Mouse (Mus musculus) midbrain, embryonic 10.5 days (tissue): ENCODE results near the gene Olfr1143. TPM values are rescaled to one million over a fixed set of nuclear protein-coding genes. Genes with fewer than 3 reads are reported as not detected.

Experiments
- DNase-seq: peaks from one replicate; pipeline ENCODE4 v3.0.0-alpha.2; 2017; ENCODE audit warnings: low spot score
- H3K27ac ChIP-seq: fragments of 300-500 bp; sonication (generic); replicated peaks from 2 replicates; pipeline ENCODE4 v1.5.1; 2016; ENCODE audit warnings: mild to moderate bottlenecking
- H3K27me3 ChIP-seq: fragments of 300-500 bp; sonication (generic); 2 replicates; pipeline ENCODE4 v1.6.1; 2016; ENCODE audit warnings: low read depth, mild to moderate bottlenecking; ENCODE audit not compliant: poor library complexity, severe bottlenecking
- H3K36me3 ChIP-seq: fragments of 300-500 bp; sonication (generic); 2 replicates; pipeline ENCODE4 v1.6.1; 2016; ENCODE audit warnings: mild to moderate bottlenecking, moderate library complexity
- H3K4me1 ChIP-seq: fragments of 300-500 bp; sonication (generic); 2 replicates; pipeline ENCODE4 v1.6.1; 2016
- H3K4me3 ChIP-seq: fragments of 300-500 bp; sonication (generic); 2 replicates; pipeline ENCODE4 v1.5.1; 2016; ENCODE audit warnings: mild to moderate bottlenecking, moderate library complexity
- H3K9me3 ChIP-seq: fragments of 300-500 bp; sonication (generic); replicated peaks from 2 replicates; pipeline ENCODE4 v1.6.1; 2016; ENCODE audit warnings: mild to moderate bottlenecking
- WGBS: fragments of 180-500 bp; shearing (Covaris S2); methylation state at CpG from one replicate; pipeline ENCODE4 v1.1.7; 2016; 5-methylcytosine and 5-hydroxymethylcytosine counted together
- polyA plus RNA-seq: library from polyadenylated mRNA; unstranded; fragments of >200 nt; fragmentation: Nextera tagmentation; extraction: Ambion mirVana; gene quantifications from 2 replicates; pipeline ENCODE4 v1.2.1, GENCODE M21; 2016

Gene Olfr1143
- not detected in 2 replicates for polyA plus RNA-seq

- Histone ChIP-seq H3K4me1 (no peaks in the 10 kb centered on the region), H3K9me3 (no peaks in the 10 kb centered on the region), H3K27me3 (no peaks in the 10 kb centered on the region), H3K36me3 (no peaks in the 10 kb centered on the region), H3K27ac (no peak within 1 kb of the TSS), H3K4me3 (no peak within 1 kb of the TSS)
- no peak for DNase-seq
Measured at GRCm38 (mm10) chr2:87800292-87800691, at the start of gene Olfr1143. Gene Olfr1143 (plus strand): TSS chr2:87800592.

- Histone ChIP-seq H3K27me3 (no peaks in the 10 kb centered on the region), H3K4me3 (no peak within 1 kb of the TSS), H3K4me1 (no peaks in the 10 kb centered on the region), H3K36me3 (no peaks in the 10 kb centered on the region), H3K27ac (no peak within 1 kb of the TSS), H3K9me3 (no peaks in the 10 kb centered on the region)
- DNase-seq = no peak
- 98% methylated on average over 1 of the region's 1 CpGs for WGBS
Measured at GRCm38 (mm10) chr2:87753891-87754290, 46.5 kb upstream of the Olfr1143 start, which contains the start of gene Olfr1141. Gene Olfr1141 (minus strand): TSS chr2:87753991.

- Histone ChIP-seq H3K27ac (no peak overlapping the region), H3K4me1 (no peaks in the 10 kb centered on the region), H3K27me3 (no peaks in the 10 kb centered on the region), H3K4me3 (no peak overlapping the region), H3K36me3 (no peaks in the 10 kb centered on the region), H3K9me3 (no peaks in the 10 kb centered on the region)
- DNase-seq = no peak
- WGBS = 76% methylated on average over 1 of the region's 1 CpGs
Measured at GRCm38 (mm10) chr2:87776143-87776542, 24.2 kb upstream of the Olfr1143 start.

GRCm38 (mm10) chr2:87779183-87779582, 21.2 kb upstream of the Olfr1143 start, which contains the start of gene Olfr152:
Gene Olfr152 (plus strand): TSS chr2:87779483.
- Histone ChIP-seq H3K27me3 (no peaks in the 10 kb centered on the region), H3K36me3 (no peaks in the 10 kb centered on the region), H3K4me3 (no peak within 1 kb of the TSS), H3K27ac (no peak within 1 kb of the TSS), H3K4me1 (no peaks in the 10 kb centered on the region), H3K9me3 (no peaks in the 10 kb centered on the region)
- no peak for DNase-seq
- 81% methylated on average over 4 of the region's 4 CpGs for WGBS

GRCm38 (mm10) chr2:87809522-87809921, 9.1 kb downstream of the Olfr1143 start, which contains the start of gene Olfr1145:
Gene Olfr1145 (plus strand): TSS chr2:87809822.
- Histone ChIP-seq H3K27me3 (no peaks in the 10 kb centered on the region), H3K9me3 (no peaks in the 10 kb centered on the region), H3K4me3 (no peak within 1 kb of the TSS), H3K4me1 (no peaks in the 10 kb centered on the region), H3K27ac (no peak within 1 kb of the TSS), H3K36me3 (no peaks in the 10 kb centered on the region)
- 90% methylated on average over 1 of the region's 1 CpGs for WGBS
- DNase-seq = no peak

- Histone ChIP-seq H3K9me3 (no peaks in the 10 kb centered on the region), H3K27ac (no peak within 1 kb of the TSS), H3K27me3 (no peaks in the 10 kb centered on the region), H3K36me3 (no peaks in the 10 kb centered on the region), H3K4me1 (no peaks in the 10 kb centered on the region), H3K4me3 (no peak within 1 kb of the TSS)
- WGBS = 97% methylated on average over 1 of the region's 1 CpGs
- no peak for DNase-seq
Measured at GRCm38 (mm10) chr2:87830233-87830632, 29.8 kb downstream of the Olfr1143 start, which contains the start of gene Olfr1148. Gene Olfr1148 (plus strand): TSS chr2:87830533.

- Histone ChIP-seq H3K27me3 (no peaks in the 10 kb centered on the region), H3K4me3 (no peak within 1 kb of the TSS), H3K4me1 (no peaks in the 10 kb centered on the region), H3K27ac (no peak within 1 kb of the TSS), H3K36me3 (no peaks in the 10 kb centered on the region), H3K9me3 (no peaks in the 10 kb centered on the region)
- WGBS = 79% methylated on average over 1 of the region's 1 CpGs
- no peak for DNase-seq
Measured at GRCm38 (mm10) chr2:87843693-87844092, 43.3 kb downstream of the Olfr1143 start, which contains the start of gene Olfr1150-ps1. Gene Olfr1150-ps1 (plus strand): TSS chr2:87843993.

Other genes starting within 250 kb of the Olfr1143 start
- not detected in 2 replicates for gene Olfr1129, start 226.7 kb upstream of the Olfr1143 start, polyA plus RNA-seq
- not detected in 2 replicates for gene Olfr1130, start 194.4 kb upstream of the Olfr1143 start, polyA plus RNA-seq
- gene Olfr1131, start 173.5 kb upstream of the Olfr1143 start, polyA plus RNA-seq = not detected in 2 replicates
- not detected in 2 replicates for gene Olfr1132, start 163.1 kb upstream of the Olfr1143 start, polyA plus RNA-seq
- not detected in 2 replicates for gene Olfr1133, start 153.2 kb upstream of the Olfr1143 start, polyA plus RNA-seq
- gene Olfr1134, start 142.1 kb upstream of the Olfr1143 start, polyA plus RNA-seq = not detected in 2 replicates
- gene Olfr1135, start 126.9 kb upstream of the Olfr1143 start, polyA plus RNA-seq = not detected in 2 replicates
- not detected in 2 replicates for gene Olfr1136, start 106.6 kb upstream of the Olfr1143 start, polyA plus RNA-seq
- not detected in 2 replicates for gene Olfr1137, start 87.4 kb upstream of the Olfr1143 start, polyA plus RNA-seq
- gene Olfr1138, start 60.6 kb upstream of the Olfr1143 start, polyA plus RNA-seq = not detected in 2 replicates
- not detected in 2 replicates for gene Olfr1140, start 56.8 kb upstream of the Olfr1143 start, polyA plus RNA-seq
- not detected in 2 replicates for gene Olfr1141, start 46.6 kb upstream of the Olfr1143 start, polyA plus RNA-seq
- not detected in 2 replicates for gene Olfr152, start 21.1 kb upstream of the Olfr1143 start, polyA plus RNA-seq
- not detected in 2 replicates for gene Olfr1145, start 9.2 kb downstream of the Olfr1143 start, polyA plus RNA-seq
- not detected in 2 replicates for gene Olfr1148, start 29.9 kb downstream of the Olfr1143 start, polyA plus RNA-seq
- gene Olfr1150-ps1, start 43.4 kb downstream of the Olfr1143 start, polyA plus RNA-seq = not detected in 2 replicates
- gene Olfr1151, start 55.3 kb downstream of the Olfr1143 start, polyA plus RNA-seq = not detected in 2 replicates
- gene Olfr1152, start 65.9 kb downstream of the Olfr1143 start, polyA plus RNA-seq = 0.01 and 0.02 TPM in 2 replicates
- not detected in 2 replicates for gene Olfr1153, start 94.4 kb downstream of the Olfr1143 start, polyA plus RNA-seq
- not detected in 2 replicates for gene Olfr1154, start 104.6 kb downstream of the Olfr1143 start, polyA plus RNA-seq
- gene Olfr1155, start 144.5 kb downstream of the Olfr1143 start, polyA plus RNA-seq = not detected in 2 replicates
- gene Olfr1156, start 152.5 kb downstream of the Olfr1143 start, polyA plus RNA-seq = not detected in 2 replicates
- gene Olfr1157, start 167.7 kb downstream of the Olfr1143 start, polyA plus RNA-seq = not detected in 2 replicates
- not detected in 2 replicates for gene Olfr74, start 174.1 kb downstream of the Olfr1143 start, polyA plus RNA-seq
- gene Olfr1158, start 189.5 kb downstream of the Olfr1143 start, polyA plus RNA-seq = not detected in 2 replicates
- gene Olfr1160, start 207.7 kb downstream of the Olfr1143 start, polyA plus RNA-seq = not detected in 2 replicates
- gene Olfr1161, start 222.2 kb downstream of the Olfr1143 start, polyA plus RNA-seq = not detected in 2 replicates
- not detected in 2 replicates for gene Olfr73, start 237.1 kb downstream of the Olfr1143 start, polyA plus RNA-seq